Mouse (Mus musculus) myocyte (in vitro differentiated cells): ENCODE measurements around the gene 9530053A07Rik.

Source experiments
- CEBPB ChIP-seq: IDR thresholded peaks from 2 replicates; pipeline ENCODE4 v1.6.1; 2011; ENCODE audit warnings: mild to moderate bottlenecking, moderate library complexity; ENCODE audit not compliant: poor library complexity, insufficient read depth, severe bottlenecking
- E2F4 ChIP-seq: IDR thresholded peaks from one replicate; pipeline ENCODE4 v1.6.1; 2011; ENCODE audit warnings: mild to moderate bottlenecking, control low read depth, moderate library complexity; ENCODE audit not compliant: insufficient read depth
- MAX ChIP-seq: IDR thresholded peaks from one replicate; pipeline ENCODE4 v1.6.1; 2011; ENCODE audit warnings: low read depth, mild to moderate bottlenecking, control low read depth
- MYOD1 ChIP-seq, 3 experiments: IDR thresholded peaks; one replicate each; pipeline ENCODE4 v1.6.1; 2011; ENCODE audit warnings: control low read depth in 2 of 3, low read depth in 2 of 3, mild to moderate bottlenecking in 2 of 3, moderate library complexity in 1 of 3; ENCODE audit not compliant: insufficient read length in 2 of 3, control insufficient read depth in 1 of 3
- MYOG ChIP-seq, 3 experiments: IDR thresholded peaks; one replicate each; pipeline ENCODE4 v1.6.1; 2011; ENCODE audit warnings: control low read depth in 2 of 3, low read depth in 2 of 3, mild to moderate bottlenecking in 2 of 3; ENCODE audit not compliant: insufficient read length in 2 of 3, control insufficient read depth in 1 of 3, insufficient read depth in 1 of 3
- POLR2A ChIP-seq: IDR thresholded peaks from one replicate; pipeline ENCODE4 v1.6.1; 2011; ENCODE audit warnings: low read depth, mild to moderate bottlenecking, control low read depth, moderate library complexity; ENCODE audit not compliant: insufficient read length
- POLR2AphosphoS2 ChIP-seq: IDR thresholded peaks from one replicate; pipeline ENCODE4 v1.6.1; 2011; ENCODE audit warnings: low read depth, control low read depth; ENCODE audit not compliant: insufficient read length
- TCF12 ChIP-seq: IDR thresholded peaks from one replicate; pipeline ENCODE4 v1.6.1; 2011; ENCODE audit warnings: mild to moderate bottlenecking, control low read depth; ENCODE audit not compliant: poor library complexity, insufficient read depth, severe bottlenecking
- TCF3 ChIP-seq: IDR thresholded peaks from one replicate; pipeline ENCODE4 v1.6.1; 2011; ENCODE audit warnings: low read depth, control low read depth; ENCODE audit not compliant: insufficient read length
- USF1 ChIP-seq: IDR thresholded peaks from one replicate; pipeline ENCODE4 v1.6.1; 2011; ENCODE audit warnings: low read depth, mild to moderate bottlenecking, control low read depth, moderate library complexity

- TF ChIP-seq POLR2A (no peak), USF1 (no peak), MAX (no peak), E2F4 (no peak), CEBPB (no peak), MYOD1 (IDR thresholded peaks at IDR 0.05; ENCODE audit: control insufficient read depth in 1 of 3, insufficient read length in 2 of 3, low read depth in 2 of 3) (peak; percentile 60 to 88 (median 80)), TCF12 (no peak), POLR2AphosphoS2 (no peak), TCF3 (no peak), MYOG (IDR thresholded peaks at IDR 0.05; ENCODE audit: control insufficient read depth in 1 of 3, insufficient read depth in 1 of 3, insufficient read length in 2 of 3, low read depth in 2 of 3) (peak; percentile 36 to 86 (median 48))
Measured at GRCm38 (mm10) chr7:28203207-28204108, 74.2 kb downstream of the 9530053A07Rik start.
